Mouse (Mus musculus): ENCODE measurements at regions not wholly inside any gene's neighbourhood (a gene's known extent, or its start where the extent isn't known, plus 50 kb on each side); places are given as distances from the start of the nearest gene placed in this dataset.

GRCm38 (mm10) chr12:16167793-16168343 is 351.1 kb upstream of the Trib2 start:
- Histone ChIP-seq H3K27me3 (replicated peaks; ENCODE audit: low read depth, poor library complexity, severe bottlenecking) (no peaks in the 10 kb centered on the region), H3K36me3 (replicated peaks) (no peaks in the 10 kb centered on the region), H3K27ac (replicated peaks) (no peak overlapping the region), H3K9me3 (no peaks in the 10 kb centered on the region), H3K4me1 (no peaks in the 10 kb centered on the region), H3K4me3 (no peak overlapping the region)
- no peak for DNase-seq (ENCODE audit: low spot score)
- 61% methylated on average over 7 of the region's 7 CpGs for WGBS

DNA sequence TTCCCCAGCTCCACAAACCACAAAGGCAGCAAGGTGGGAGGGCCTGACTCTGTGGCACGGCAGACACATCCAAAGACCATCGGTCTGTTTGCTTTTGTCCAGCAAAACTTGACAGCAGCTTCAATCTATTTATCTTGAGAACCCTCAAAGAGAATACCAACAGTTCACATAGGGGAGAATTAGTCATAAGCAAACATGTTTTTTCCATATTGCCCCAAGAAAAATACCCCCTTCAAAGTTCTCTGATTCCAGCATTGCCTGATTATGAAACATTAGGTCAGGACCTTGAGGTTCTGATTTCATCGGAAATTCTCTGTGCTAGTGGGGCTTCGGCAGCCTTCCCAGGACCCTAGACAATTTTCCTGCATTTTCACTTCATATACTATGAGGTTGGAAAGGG is 348.4 kb upstream of the Trib2 start:
- H3K36me3 ChIP-seq (replicated peaks) = no peaks in the 10 kb centered on the region
- H3K4me1 ChIP-seq = no peaks in the 10 kb centered on the region
- 81% methylated on average over 4 of the region's 4 CpGs for WGBS

GRCm38 (mm10) chr12:16161947-16162346 is 345.2 kb upstream of the Trib2 start:
- H3K9me3 ChIP-seq = no peaks in the 10 kb centered on the region
- 86% methylated on average over 4 of the region's 4 CpGs for WGBS
- no peak for DNase-seq (ENCODE audit: low spot score)

More for the DNA sequence above, 348.4 kb upstream of the Trib2 start:
- no peaks in the 10 kb centered on the region for H3K27me3 ChIP-seq (replicated peaks; ENCODE audit: low read depth, poor library complexity, severe bottlenecking)
- DNase-seq (ENCODE audit: low spot score) = no peak
- H3K27ac ChIP-seq (replicated peaks) = no peak overlapping the region
- H3K4me3 ChIP-seq = no peak overlapping the region
- no peaks in the 10 kb centered on the region for H3K9me3 ChIP-seq

DNA sequence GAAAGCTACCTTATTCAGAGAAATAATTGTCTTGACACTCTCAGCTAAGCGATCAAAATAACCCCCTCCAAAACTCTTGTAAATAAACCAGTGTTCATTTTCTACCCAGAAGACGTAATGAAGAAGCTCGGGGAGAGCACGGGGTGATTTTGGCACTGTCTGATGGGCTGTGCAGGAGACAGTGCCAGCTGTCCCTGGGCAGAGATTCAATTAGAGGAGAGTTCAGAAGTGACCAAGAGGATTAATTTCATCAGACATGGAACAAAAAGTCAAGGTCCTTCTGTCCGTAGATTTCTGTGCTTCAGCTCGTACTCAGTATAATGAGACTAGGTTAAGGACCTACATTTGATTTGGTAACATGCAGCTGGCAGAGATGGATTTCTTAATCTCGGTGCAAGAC is 341.2 kb upstream of the Trib2 start:
- Histone ChIP-seq H3K27ac (replicated peaks) (no peak overlapping the region), H3K36me3 (replicated peaks) (no peaks in the 10 kb centered on the region), H3K4me3 (no peak overlapping the region), H3K4me1 (peaks cover 6% of the 10 kb centered on the region; the same call in 1 of the 2 replicates), H3K9me3 (no peaks in the 10 kb centered on the region), H3K27me3 (replicated peaks; ENCODE audit: low read depth, poor library complexity, severe bottlenecking) (no peaks in the 10 kb centered on the region)
- 90% methylated on average over 7 of the region's 7 CpGs for WGBS
- DNase-seq (ENCODE audit: low spot score) = no peak

More at GRCm38 (mm10) chr12:16161947-16162346, 345.2 kb upstream of the Trib2 start:
- H3K36me3 ChIP-seq (replicated peaks) = no peaks in the 10 kb centered on the region
- H3K4me3 ChIP-seq = no peak overlapping the region
- H3K4me1 ChIP-seq = no peaks in the 10 kb centered on the region
- H3K27ac ChIP-seq (replicated peaks) = no peak overlapping the region
- no peaks in the 10 kb centered on the region for H3K27me3 ChIP-seq (replicated peaks; ENCODE audit: low read depth, poor library complexity, severe bottlenecking)

DNA sequence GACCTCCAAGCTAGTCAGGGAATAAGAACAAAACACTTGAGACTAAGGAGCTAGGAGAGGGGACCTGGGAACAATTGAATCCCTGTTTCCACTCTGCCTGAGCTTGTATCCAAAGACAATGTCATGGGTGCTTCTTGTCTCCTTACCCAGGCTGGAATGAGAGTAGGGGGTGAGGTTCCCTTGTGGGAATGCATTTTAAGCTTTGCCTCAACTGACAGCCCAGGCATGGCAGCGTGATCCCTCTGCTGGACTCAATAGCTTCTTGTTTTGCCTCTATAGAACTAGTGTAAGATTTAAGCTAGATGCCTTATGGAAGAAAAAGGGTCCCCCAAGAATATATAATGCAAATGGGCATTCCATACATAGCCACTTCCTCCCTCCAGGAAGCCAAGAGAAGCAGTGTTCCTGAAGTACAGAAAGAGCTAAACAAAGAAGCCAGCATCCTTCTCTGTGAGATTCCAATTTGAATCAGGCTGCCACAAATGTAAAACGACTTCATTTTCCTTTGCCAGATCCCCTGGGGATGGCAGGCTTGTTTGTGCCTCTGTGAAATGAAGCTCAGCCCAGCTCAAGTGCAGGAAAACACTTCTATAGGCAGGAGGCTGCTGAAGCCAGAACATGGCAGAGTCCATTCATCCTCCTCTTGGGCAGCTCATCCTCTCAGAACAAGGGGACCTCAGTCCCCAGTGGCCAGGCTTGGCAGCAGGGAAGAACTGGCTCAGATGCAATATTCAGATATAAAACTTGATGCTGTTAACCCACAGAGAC is 339.3 kb upstream of the Trib2 start:
- H3K9me3 ChIP-seq = no peaks in the 10 kb centered on the region
- no peaks in the 10 kb centered on the region for H3K36me3 ChIP-seq (replicated peaks)
- 18% methylated on average over 2 of the region's 2 CpGs for WGBS
- H3K4me1 ChIP-seq = peaks cover 6% of the 10 kb centered on the region; the same call in 1 of the 2 replicates
- no peak for DNase-seq (ENCODE audit: low spot score)
- H3K27me3 ChIP-seq (replicated peaks; ENCODE audit: low read depth, poor library complexity, severe bottlenecking) = no peaks in the 10 kb centered on the region
- H3K4me3 ChIP-seq = no peak overlapping the region
- H3K27ac ChIP-seq (replicated peaks) = no peak overlapping the region

DNA sequence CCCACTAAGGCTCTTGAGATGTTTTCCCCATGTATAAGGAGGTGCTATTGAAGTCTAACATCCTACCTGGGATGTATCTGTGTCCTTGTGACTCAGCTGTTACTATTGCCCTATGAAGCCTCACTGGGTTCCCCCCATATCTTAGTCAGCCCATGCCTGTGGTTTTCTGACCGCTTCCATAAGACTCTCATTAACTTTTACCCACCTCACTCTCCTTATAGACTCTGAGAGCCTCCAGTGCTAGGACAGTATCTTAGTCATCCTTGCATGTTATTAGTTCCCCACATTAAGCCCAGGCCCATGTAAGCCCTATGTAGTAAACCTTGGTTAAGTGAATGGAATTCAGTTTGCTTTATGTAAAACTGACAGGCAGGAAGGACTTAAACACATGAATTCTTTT is 337.5 kb upstream of the Trib2 start:
- Histone ChIP-seq H3K4me1 (peaks cover 6% of the 10 kb centered on the region; the same call in 1 of the 2 replicates), H3K27ac (replicated peaks) (no peak overlapping the region), H3K9me3 (no peaks in the 10 kb centered on the region), H3K4me3 (no peak overlapping the region), H3K36me3 (replicated peaks) (no peaks in the 10 kb centered on the region), H3K27me3 (replicated peaks; ENCODE audit: low read depth, poor library complexity, severe bottlenecking) (no peaks in the 10 kb centered on the region)
- DNase-seq (ENCODE audit: low spot score) = no peak
- WGBS = 91% methylated on average over 1 of the region's 1 CpGs

- H3K9me3 ChIP-seq = no peaks in the 10 kb centered on the region
- H3K4me1 ChIP-seq = peaks cover 6% of the 10 kb centered on the region; the same call in 1 of the 2 replicates
- H3K36me3 ChIP-seq (replicated peaks) = no peaks in the 10 kb centered on the region
- H3K4me3 ChIP-seq = no peak overlapping the region
- no peak overlapping the region for H3K27ac ChIP-seq (replicated peaks)
- WGBS = 92% methylated on average over 11 of the region's 11 CpGs
- DNase-seq (ENCODE audit: low spot score) = no peak
- H3K27me3 ChIP-seq (replicated peaks; ENCODE audit: low read depth, poor library complexity, severe bottlenecking) = no peaks in the 10 kb centered on the region
Measured at GRCm38 (mm10) chr12:16152108-16152507, 335.4 kb upstream of the Trib2 start.

GRCm38 (mm10) chr12:16151170-16151702 is 334.5 kb upstream of the Trib2 start:
- no peak for DNase-seq (ENCODE audit: low spot score)
- Histone ChIP-seq H3K4me1 (peaks cover 5% of the 10 kb centered on the region; the same call in 1 of the 2 replicates), H3K27ac (replicated peaks) (no peak overlapping the region), H3K9me3 (no peaks in the 10 kb centered on the region), H3K36me3 (replicated peaks) (no peaks in the 10 kb centered on the region), H3K27me3 (replicated peaks; ENCODE audit: low read depth, poor library complexity, severe bottlenecking) (no peaks in the 10 kb centered on the region), H3K4me3 (no peak overlapping the region)
- 70% methylated on average over 5 of the region's 5 CpGs for WGBS

- Histone ChIP-seq H3K27me3 (replicated peaks; ENCODE audit: low read depth, poor library complexity, severe bottlenecking) (no peaks in the 10 kb centered on the region), H3K9me3 (no peaks in the 10 kb centered on the region), H3K4me3 (no peak overlapping the region), H3K4me1 (no peaks in the 10 kb centered on the region), H3K27ac (replicated peaks) (no peak overlapping the region), H3K36me3 (replicated peaks) (no peaks in the 10 kb centered on the region)
- WGBS = 78% methylated on average over 2 of the region's 2 CpGs
- no peak for DNase-seq (ENCODE audit: low spot score)
Measured at GRCm38 (mm10) chr12:16146919-16147318, 330.2 kb upstream of the Trib2 start.

DNA sequence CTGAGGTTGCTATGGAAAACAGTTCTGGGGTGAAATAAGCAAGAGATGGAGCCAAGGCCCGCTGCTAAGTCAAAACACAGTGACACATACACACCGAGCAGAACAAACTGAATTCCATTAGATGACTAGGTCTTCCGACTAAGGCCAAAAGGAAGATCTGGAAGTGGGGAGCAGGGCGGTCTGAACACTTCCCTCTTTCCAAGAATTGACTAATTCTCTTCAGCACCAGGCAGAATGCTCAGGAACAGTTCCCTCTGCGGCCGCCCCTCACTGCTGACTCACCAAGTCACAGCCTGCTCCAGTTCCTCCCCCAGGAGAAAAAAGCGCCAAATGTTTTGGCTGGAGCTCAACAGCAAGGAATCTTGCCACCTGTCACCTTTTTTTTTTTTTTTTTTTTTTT is 328.9 kb upstream of the Trib2 start:
- Histone ChIP-seq H3K27me3 (replicated peaks; ENCODE audit: low read depth, poor library complexity, severe bottlenecking) (no peaks in the 10 kb centered on the region), H3K36me3 (replicated peaks) (no peaks in the 10 kb centered on the region), H3K9me3 (no peaks in the 10 kb centered on the region), H3K27ac (replicated peaks) (no peak overlapping the region), H3K4me1 (no peaks in the 10 kb centered on the region), H3K4me3 (no peak overlapping the region)
- 86% methylated on average over 7 of the region's 7 CpGs for WGBS
- DNase-seq (ENCODE audit: low spot score) = no peak

DNA sequence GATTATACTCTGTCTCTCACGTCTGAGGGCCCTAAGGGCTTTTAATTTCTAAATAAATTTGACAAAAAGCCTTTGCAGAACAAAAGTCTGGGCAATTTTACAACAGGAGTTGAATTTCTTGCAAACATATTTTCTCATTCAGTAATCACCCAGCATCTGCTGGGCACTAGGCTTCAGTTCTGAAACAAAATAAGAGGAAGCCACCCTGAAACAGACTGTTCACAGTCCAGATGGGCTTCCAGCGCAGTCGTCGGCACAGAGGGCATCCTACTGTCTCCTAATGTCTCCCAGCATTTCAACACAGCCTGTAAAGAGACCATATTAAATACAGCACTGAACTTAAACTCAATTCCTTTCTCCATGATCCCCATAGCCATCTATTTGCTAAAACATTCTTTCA is 324.5 kb upstream of the Trib2 start:
- Histone ChIP-seq H3K9me3 (no peaks in the 10 kb centered on the region), H3K36me3 (replicated peaks) (no peaks in the 10 kb centered on the region), H3K4me3 (no peak overlapping the region), H3K4me1 (peaks cover under 1% of the 10 kb centered on the region; the same call in 1 of the 2 replicates), H3K27me3 (replicated peaks; ENCODE audit: low read depth, poor library complexity, severe bottlenecking) (no peaks in the 10 kb centered on the region), H3K27ac (replicated peaks) (no peak overlapping the region)
- WGBS = 77% methylated on average over 4 of the region's 4 CpGs
- no peak for DNase-seq (ENCODE audit: low spot score)

DNA sequence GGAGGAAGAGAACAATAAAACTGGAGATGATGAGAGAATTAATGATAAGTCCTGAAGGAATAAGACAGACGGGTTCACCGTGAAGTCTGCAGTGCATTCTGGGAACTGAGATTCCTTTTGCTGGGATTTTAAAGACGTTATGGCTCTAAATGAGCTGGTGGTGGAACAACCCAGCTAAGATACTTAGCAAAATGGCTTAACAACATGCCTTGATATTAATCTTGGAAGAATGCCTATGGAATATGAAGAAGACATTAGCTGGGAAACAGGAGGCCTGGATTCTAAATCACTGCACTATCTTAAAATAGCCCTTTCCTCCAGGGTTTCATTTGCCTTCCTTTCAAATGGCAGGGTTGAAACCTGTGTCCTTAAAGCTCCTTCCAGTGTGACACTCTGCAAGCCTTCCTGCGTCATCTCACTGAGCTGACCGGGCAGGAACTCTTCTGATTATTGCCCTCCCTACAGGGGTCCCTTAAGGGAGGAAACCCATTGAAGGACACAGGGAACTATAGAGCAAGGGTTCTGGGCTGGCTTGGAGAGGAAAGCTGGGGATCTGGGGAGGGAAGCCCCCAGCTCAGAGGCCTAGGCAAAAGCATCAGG is 323.9 kb upstream of the Trib2 start:
- WGBS = 75% methylated on average over 5 of the region's 5 CpGs
- no peak overlapping the region for H3K27ac ChIP-seq (replicated peaks)

More for the DNA sequence above, 323.9 kb upstream of the Trib2 start:
- Histone ChIP-seq H3K27me3 (replicated peaks; ENCODE audit: low read depth, poor library complexity, severe bottlenecking) (no peaks in the 10 kb centered on the region), H3K36me3 (replicated peaks) (no peaks in the 10 kb centered on the region), H3K4me3 (no peak overlapping the region), H3K9me3 (no peaks in the 10 kb centered on the region), H3K4me1 (peaks cover 6% of the 10 kb centered on the region; the same call in 1 of the 2 replicates)
- DNase-seq (ENCODE audit: low spot score) = no peak

Measured in embryonic facial prominence, embryonic 10.5 days (tissue).